Comparison of ENCODE assay signal across 18 mouse cellular contexts in genomic region chr11:99081566-99081965, GRCm38 (mm10). TPM values are rescaled to one million over a fixed set of nuclear protein-coding genes. Genes with fewer than 3 reads are reported as not detected.
DNase-seq lines count a peak whose midpoint lies in the region; ATAC-seq and TF ChIP-seq lines count a peak whose summit lies in the region.
"Had no signal": no experiment of that assay in that cellular context is flagged by ENCODE, and none has a peak within 500 bp of the region (broad histone marks: within the 10 kb centered on the region; RNA-seq: fewer than 3 reads in every experiment).

No protein-coding gene starts in this region.

- peak overlapping the region; percentile 0 for H3K4me2 ChIP-seq in myocyte (ENCODE audit: low read depth)
- no peak overlapping the region for H3K4me2 ChIP-seq in midbrain, embryonic 16.5 days (ENCODE audit: low read length)
- H3K4me2 ChIP-seq in heart, embryonic 12.5 days: no peak overlapping the region
- H3K4me2 ChIP-seq: heart, embryonic 11.5 days; midbrain, embryonic 15.5 days had no signal

- no peak for TF ChIP-seq POLR2A in myocyte (IDR thresholded peaks at IDR 0.05; ENCODE audit: insufficient read length, low read depth)

- 63% methylated on average over 3 of the region's 3 CpGs for WGBS in embryonic facial prominence, embryonic 10.5 days
- WGBS in midbrain, embryonic 16.5 days: 80% methylated on average over 3 of the region's 3 CpGs
- 59% methylated on average over 3 of the region's 3 CpGs for WGBS in heart, embryonic 12.5 days

- H3K79me2 ChIP-seq in C2C12 (ENCODE audit: control insufficient read depth, insufficient read depth): no peaks in the 10 kb centered on the region
- H3K79me2 ChIP-seq in myocyte (ENCODE audit: control insufficient read depth, insufficient read depth): no peaks in the 10 kb centered on the region

- no peak overlapping the region for H3K9ac ChIP-seq in midbrain, embryonic 16.5 days (ENCODE audit: low read depth, low read length)
- H3K9ac ChIP-seq in heart, embryonic 12.5 days: no peak overlapping the region
- H3K9ac ChIP-seq: liver, embryonic 14.5 days; midbrain, embryonic 15.5 days had no signal

- H3K79me3 ChIP-seq in C2C12 (ENCODE audit: low read depth): no peaks in the 10 kb centered on the region

- peak; percentile 39 for ATAC-seq in granulocyte monocyte progenitor cell, adult 5-6 weeks (replicated peaks; ENCODE audit: poor library complexity, severe bottlenecking)
- ATAC-seq in midbrain, embryonic 16.5 days: no peak
- no peak for ATAC-seq in CD4-positive, CD25-positive, alpha-beta regulatory T cell, adult 4 months
- ATAC-seq in heart, embryonic 12.5 days (ENCODE audit: insufficient number of reproducible peaks, low FRiP score): no peak
- ATAC-seq: midbrain, embryonic 15.5 days had no signal

- no peaks in the 10 kb centered on the region for H3K36me3 ChIP-seq in C2C12 (ENCODE audit: control insufficient read depth, insufficient read depth)
- no peaks in the 10 kb centered on the region for H3K36me3 ChIP-seq in embryonic facial prominence, embryonic 10.5 days (replicated peaks)
- H3K36me3 ChIP-seq in myocyte (ENCODE audit: control insufficient read depth, insufficient read depth): no peaks in the 10 kb centered on the region
- H3K36me3 ChIP-seq in midbrain, embryonic 16.5 days (ENCODE audit: control insufficient read depth, insufficient read depth, low read length): no peaks in the 10 kb centered on the region
- no peaks in the 10 kb centered on the region for H3K36me3 ChIP-seq in heart, embryonic 12.5 days
- H3K36me3 ChIP-seq: midbrain, embryonic 15.5 days had no signal

- H3K27me3 ChIP-seq in C2C12 (ENCODE audit: control insufficient read depth, insufficient read depth, insufficient read length) (no peaks in the 10 kb centered on the region), myocyte (ENCODE audit: control insufficient read depth, insufficient read depth, insufficient read length) (no peaks in the 10 kb centered on the region)
- no peaks in the 10 kb centered on the region for H3K27me3 ChIP-seq in embryonic facial prominence, embryonic 10.5 days (replicated peaks; ENCODE audit: low read depth, poor library complexity, severe bottlenecking)
- H3K27me3 ChIP-seq in midbrain, embryonic 16.5 days (ENCODE audit: control insufficient read depth, insufficient read depth, low read depth, low read length): no peaks in the 10 kb centered on the region
- no peaks in the 10 kb centered on the region for H3K27me3 ChIP-seq in heart, embryonic 12.5 days (replicated peaks)
- H3K27me3 ChIP-seq: midbrain, embryonic 15.5 days had no signal

- no peak overlapping the region for H3K4me3 ChIP-seq in C2C12 (ENCODE audit: insufficient read depth, poor library complexity, severe bottlenecking)
- no peak overlapping the region for H3K4me3 ChIP-seq in embryonic facial prominence, embryonic 10.5 days
- H3K4me3 ChIP-seq in myocyte: no peak overlapping the region
- H3K4me3 ChIP-seq in midbrain, embryonic 16.5 days (ENCODE audit: low read depth, low read length): no peak overlapping the region
- no peak overlapping the region for H3K4me3 ChIP-seq in heart, embryonic 12.5 days
- H3K4me3 ChIP-seq: erythroblast, embryonic 14.5 days; midbrain, embryonic 15.5 days had no signal

- no peak for DNase-seq in embryonic facial prominence, embryonic 10.5 days (ENCODE audit: low spot score)
- DNase-seq: adrenal gland, postnatal 25 days; cerebellum, adult 2 months; gastrocnemius, postnatal 25 days; heart, postnatal 36 days; kidney, adult 18-20 months; kidney, postnatal 25 days; layer of hippocampus, adult 9-11 months had no signal

- peaks cover 72% of the 10 kb centered on the region for H3K4me1 ChIP-seq in embryonic facial prominence, embryonic 10.5 days
- H3K4me1 ChIP-seq in midbrain, embryonic 16.5 days (ENCODE audit: control insufficient read depth, insufficient read depth, low read length): no peaks in the 10 kb centered on the region
- H3K4me1 ChIP-seq in heart, embryonic 12.5 days (replicated peaks): peaks cover 16% of the 10 kb centered on the region
- H3K4me1 ChIP-seq: midbrain, embryonic 15.5 days had no signal

- H3ac ChIP-seq in C2C12 (ENCODE audit: control insufficient read depth, insufficient read length, low read depth) (no peak overlapping the region), myocyte (ENCODE audit: control insufficient read depth, insufficient read length) (no peak overlapping the region)

- H3K9me3 ChIP-seq in embryonic facial prominence, embryonic 10.5 days: no peaks in the 10 kb centered on the region
- no peaks in the 10 kb centered on the region for H3K9me3 ChIP-seq in midbrain, embryonic 16.5 days (replicated peaks; ENCODE audit: control insufficient read depth, low read length, poor library complexity, severe bottlenecking)
- no peaks in the 10 kb centered on the region for H3K9me3 ChIP-seq in heart, embryonic 12.5 days (replicated peaks)
- H3K9me3 ChIP-seq: midbrain, embryonic 15.5 days had no signal

- H3K27ac ChIP-seq in embryonic facial prominence, embryonic 10.5 days (replicated peaks): peak overlapping the region; percentile 77
- H3K27ac ChIP-seq in midbrain, embryonic 16.5 days (ENCODE audit: low read length): no peak overlapping the region
- no peak overlapping the region for H3K27ac ChIP-seq in heart, embryonic 12.5 days (ENCODE audit: poor library complexity, severe bottlenecking)
- H3K27ac ChIP-seq: liver, embryonic 14.5 days; midbrain, embryonic 15.5 days had no signal

- TF ChIP-seq CTCF in C2C12 (IDR thresholded peaks at IDR 0.05; ENCODE audit: control insufficient read depth, insufficient read depth, insufficient read length): no peak

TF ChIP-seq in C2C12, 6 proteins besides CTCF, POLR2A, EP300 and RAD21:
- TF ChIP-seq CEBPB (IDR thresholded peaks at IDR 0.05; ENCODE audit: low read depth) (peak; percentile 93), FOSL1 (IDR thresholded peaks at IDR 0.05; ENCODE audit: insufficient read depth, low read length, poor library complexity, severe bottlenecking) (no peak)
TF ChIP-seq in C2C12: peak in this region for 1.

TF ChIP-seq in myocyte, 11 proteins besides CTCF, POLR2A, EP300 and RAD21:
- no peak for TF ChIP-seq POLR2AphosphoS2 (IDR thresholded peaks at IDR 0.05; ENCODE audit: insufficient read length, low read depth)
- peak; percentile 74; the same call in 1 of the 2 replicates for TF ChIP-seq CEBPB (IDR thresholded peaks at IDR 0.05; ENCODE audit: insufficient read depth, poor library complexity, severe bottlenecking)
TF ChIP-seq in myocyte: peak in this region for 1.

RNA-seq across cellular contexts. Expression of gene Tns4, which starts 7.5 kb away (rescaled TPM):
- polyA plus RNA-seq in C2C12 (2012; fragmentation: generic; extraction: Trizol) (0.18 TPM), myocyte (2012; fragmentation: generic; extraction: Trizol) (0.11 TPM)
- 0.96 and 1.0 TPM in 2 replicates for polyA plus RNA-seq in embryonic facial prominence, embryonic 10.5 days (2016; fragmentation: Nextera tagmentation; extraction: Ambion mirVana)
- total RNA-seq in granulocyte monocyte progenitor cell, adult 5-6 weeks (2014; fragmentation: Nextera tagmentation): 2.8 and 3.0 TPM in 2 replicates
- total RNA-seq in granulocyte monocyte progenitor cell, adult 5-6 weeks (2017): 0.62 and 3.1 TPM in 2 replicates
- 0.04 and 0.09 TPM in 2 replicates for polyA plus RNA-seq in midbrain, embryonic 16.5 days (2015; fragmentation: Nextera tagmentation; extraction: Ambion mirVana)
- polyA plus RNA-seq in CD4-positive, CD25-positive, alpha-beta regulatory T cell, adult 4 months (2017; shearing (Covaris generic)): under 1 TPM in 1 of 2 experiments, not detected in 1; 0.35 TPM
- 0.05 and 0.11 TPM in 2 replicates for polyA plus RNA-seq in heart, embryonic 12.5 days (2016; fragmentation: Nextera tagmentation; extraction: Ambion mirVana)
- polyA plus RNA-seq: erythroblast, embryonic 14.5 days had no signal

RNA-seq across cellular contexts. Expression of gene Igfbp4, which starts 40.5 kb away (rescaled TPM):
- 38.5 TPM for polyA plus RNA-seq in C2C12 (2012; fragmentation: generic; extraction: Trizol)
- 658 and 684 TPM in 2 replicates for polyA plus RNA-seq in embryonic facial prominence, embryonic 10.5 days (2016; fragmentation: Nextera tagmentation; extraction: Ambion mirVana)
- 236 and 288 TPM in 2 replicates for total RNA-seq in granulocyte monocyte progenitor cell, adult 5-6 weeks (2014; fragmentation: Nextera tagmentation)
- total RNA-seq in granulocyte monocyte progenitor cell, adult 5-6 weeks (2017): 279 and 410 TPM in 2 replicates
- 58.6 TPM for polyA plus RNA-seq in myocyte (2012; fragmentation: generic; extraction: Trizol)
- 117 and 119 TPM in 2 replicates for polyA plus RNA-seq in midbrain, embryonic 16.5 days (2015; fragmentation: Nextera tagmentation; extraction: Ambion mirVana)
- 10 to 100 TPM; 12.6 to 20.7 TPM for polyA plus RNA-seq in CD4-positive, CD25-positive, alpha-beta regulatory T cell, adult 4 months (2017; shearing (Covaris generic))
- 371 and 382 TPM in 2 replicates for polyA plus RNA-seq in heart, embryonic 12.5 days (2016; fragmentation: Nextera tagmentation; extraction: Ambion mirVana)

RNA-seq across cellular contexts. Expression of gene Top2a, which starts 57.6 kb away (rescaled TPM):
- polyA plus RNA-seq in C2C12 (2012; fragmentation: generic; extraction: Trizol) (83.8 TPM), myocyte (2012; fragmentation: generic; extraction: Trizol) (39.9 TPM)
- 332 and 336 TPM in 2 replicates for polyA plus RNA-seq in embryonic facial prominence, embryonic 10.5 days (2016; fragmentation: Nextera tagmentation; extraction: Ambion mirVana)
- 216 and 220 TPM in 2 replicates for total RNA-seq in granulocyte monocyte progenitor cell, adult 5-6 weeks (2014; fragmentation: Nextera tagmentation)
- 674 and 681 TPM in 2 replicates for total RNA-seq in granulocyte monocyte progenitor cell, adult 5-6 weeks (2017)
- polyA plus RNA-seq in midbrain, embryonic 16.5 days (2015; fragmentation: Nextera tagmentation; extraction: Ambion mirVana): 20.4 and 29.1 TPM in 2 replicates
- polyA plus RNA-seq in CD4-positive, CD25-positive, alpha-beta regulatory T cell, adult 4 months (2017; shearing (Covaris generic)): 10 to 100 TPM; 39.6 to 58.8 TPM
- 196 and 201 TPM in 2 replicates for polyA plus RNA-seq in heart, embryonic 12.5 days (2016; fragmentation: Nextera tagmentation; extraction: Ambion mirVana)
